Mouse (Mus musculus) liver, embryonic 13.5 days (tissue): ENCODE results near the gene Celsr1. TPM values are rescaled to one million over a fixed set of nuclear protein-coding genes. Genes with fewer than 3 reads are reported as not detected.

Experiments used
- ATAC-seq: fragments of 200-750 bp; cut with Nextera tagmentation; 2 replicates; pipeline ENCODE4 v1.8.0; 2017; ENCODE audit warnings: low read depth, mild to moderate bottlenecking, moderate number of reproducible peaks, moderate library complexity
- DNase-seq: peaks from one replicate; pipeline ENCODE4 v3.0.0; 2022
- H3K27ac ChIP-seq: fragments of 300-500 bp; sonication (generic); 2 replicates; pipeline ENCODE4 v1.5.1; 2015; ENCODE audit warnings: moderate library complexity, mild to moderate bottlenecking, inconsistent platforms
- H3K27me3 ChIP-seq: fragments of 300-500 bp; sonication (generic); 2 replicates; pipeline ENCODE4 v1.6.1; 2015; ENCODE audit warnings: mild to moderate bottlenecking, inconsistent platforms
- H3K36me3 ChIP-seq: fragments of 300-500 bp; sonication (generic); 2 replicates; pipeline ENCODE4 v1.6.1; 2015; ENCODE audit warnings: mild to moderate bottlenecking, inconsistent platforms
- H3K4me1 ChIP-seq: fragments of 300-500 bp; sonication (generic); replicated peaks from 2 replicates; pipeline ENCODE4 v1.6.1; 2015; ENCODE audit warnings: inconsistent platforms
- H3K4me2 ChIP-seq: fragments of 300-500 bp; sonication (generic); 2 replicates; pipeline ENCODE4 v1.6.1; 2015; ENCODE audit warnings: inconsistent platforms, mild to moderate bottlenecking, moderate library complexity
- H3K4me3 ChIP-seq: fragments of 300-500 bp; sonication (generic); replicated peaks from 2 replicates; pipeline ENCODE4 v1.5.1; 2015; ENCODE audit warnings: mild to moderate bottlenecking, inconsistent platforms
- H3K9ac ChIP-seq: fragments of 300-500 bp; sonication (generic); 2 replicates; pipeline ENCODE4 v1.6.1; 2015; ENCODE audit warnings: mild to moderate bottlenecking, inconsistent platforms
- H3K9me3 ChIP-seq: fragments of 300-500 bp; sonication (generic); replicated peaks from 2 replicates; pipeline ENCODE4 v1.6.1; 2016; ENCODE audit warnings: inconsistent platforms
- WGBS: fragments of 180-500 bp; shearing (Covaris S2); methylation state at CpG from one replicate; pipeline ENCODE4 v1.1.7; 2015; ENCODE audit not compliant: insufficient replicate concordance; 5-methylcytosine and 5-hydroxymethylcytosine counted together
- polyA plus RNA-seq: library from polyadenylated mRNA; unstranded; fragments of >200 nt; fragmentation: Nextera tagmentation; extraction: Ambion mirVana; gene quantifications from 2 replicates; pipeline ENCODE4 v1.2.1, GENCODE M21; 2015

Celsr1 gene
- polyA plus RNA-seq, 1 experiment from 2014 or later = 0.20 TPM

- H3K4me2 ChIP-seq = peak overlapping the region; percentile 67
- ATAC-seq (peak; percentile 16; the same call in 1 of the 2 replicates), DNase-seq (no peak)
- no peak overlapping the region for H3K27ac ChIP-seq
- peaks cover 85% of the 10 kb centered on the region for H3K27me3 ChIP-seq
- WGBS = under 1% methylated on average over 42 of the region's 44 CpGs
- H3K9ac ChIP-seq = no peak overlapping the region
- no peaks in the 10 kb centered on the region for H3K36me3 ChIP-seq
- peak overlapping the region; percentile 51 for H3K4me3 ChIP-seq
- H3K4me1 ChIP-seq = peaks cover 22% of the 10 kb centered on the region
- H3K9me3 ChIP-seq = 0 out of 2 replicates have a peak, but pooled peaks cover 4% of the 10 kb centered on the region
Observed at GRCm38 (mm10) chr15:86034021-86034523, 495 bp upstream of the Celsr1 start.

DNA sequence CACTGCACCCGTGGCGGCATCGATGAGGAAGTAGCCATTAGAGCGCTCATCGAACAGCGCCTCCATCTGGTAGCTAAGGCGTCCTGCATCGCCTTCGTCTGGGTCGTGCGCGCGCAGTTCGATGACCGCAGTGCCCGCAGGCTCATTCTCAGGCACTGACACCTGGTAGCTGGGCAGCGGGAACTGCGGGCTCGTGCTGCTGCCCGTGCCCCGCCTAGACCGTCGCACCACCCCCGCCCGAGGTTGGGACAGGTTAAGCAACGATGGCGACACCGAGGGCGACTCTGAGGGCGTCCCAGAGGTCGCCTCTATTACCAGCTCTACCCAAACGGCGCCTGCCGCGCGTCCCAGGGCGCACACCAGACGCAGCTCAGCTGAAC is 776 bp downstream of the Celsr1 start:
- Histone ChIP-seq H3K27me3 (peaks cover 74% of the 10 kb centered on the region), H3K9ac (no peak overlapping the region), H3K27ac (no peak overlapping the region), H3K4me2 (peak overlapping the region; percentile 67), H3K4me1 (peaks cover 22% of the 10 kb centered on the region), H3K36me3 (no peaks in the 10 kb centered on the region), H3K9me3 (0 out of 2 replicates have a peak, but pooled peaks cover 4% of the 10 kb centered on the region), H3K4me3 (peak overlapping the region; percentile 51)
- 2% methylated on average over 37 of the region's 38 CpGs for WGBS
- DNase-seq = no peak
- ATAC-seq = no peak

GRCm38 (mm10) chr15:86029981-86030380 is 3.6 kb downstream of the Celsr1 start:
- WGBS = 58% methylated on average over 14 of the region's 14 CpGs
- H3K9me3 ChIP-seq = 0 out of 2 replicates have a peak, but pooled peaks cover 4% of the 10 kb centered on the region
- H3K4me3 ChIP-seq = no peak overlapping the region
- H3K4me1 ChIP-seq = peaks cover 22% of the 10 kb centered on the region
- H3K27me3 ChIP-seq = peaks cover 56% of the 10 kb centered on the region
- no peak overlapping the region for H3K27ac ChIP-seq
- no peak overlapping the region for H3K4me2 ChIP-seq
- ATAC-seq (no peak), DNase-seq (no peak)
- H3K9ac ChIP-seq = no peak overlapping the region
- H3K36me3 ChIP-seq = no peaks in the 10 kb centered on the region

DNA sequence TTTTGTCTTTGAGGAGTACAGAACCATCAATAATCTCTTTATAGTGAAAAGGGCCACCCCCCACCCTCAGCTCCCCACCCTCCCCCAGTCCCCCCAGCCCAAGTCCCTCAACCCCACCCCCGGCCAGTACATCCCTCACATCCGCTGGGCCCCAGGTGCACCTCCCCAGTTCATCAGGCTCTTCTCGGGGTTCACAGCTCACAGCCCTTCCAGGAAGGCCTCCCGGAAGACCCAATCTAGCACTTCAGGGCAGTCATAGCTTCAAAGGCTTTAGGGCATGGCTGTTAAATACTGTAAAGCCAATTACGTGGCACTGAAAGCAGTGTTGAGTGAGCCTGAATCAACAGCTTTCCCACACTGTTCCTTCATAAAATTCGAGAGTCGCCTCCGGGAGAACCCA is 5.7 kb downstream of the Celsr1 start:
- 0 out of 2 replicates have a peak, but pooled peaks cover 4% of the 10 kb centered on the region for H3K9me3 ChIP-seq
- DNase-seq = no peak
- WGBS = 51% methylated on average over 8 of the region's 8 CpGs
- H3K27me3 ChIP-seq = peaks cover 48% of the 10 kb centered on the region
- no peak overlapping the region for H3K9ac ChIP-seq
- H3K27ac ChIP-seq = no peak overlapping the region
- ATAC-seq = no peak
- no peak overlapping the region for H3K4me2 ChIP-seq
- no peak overlapping the region for H3K4me3 ChIP-seq
- H3K4me1 ChIP-seq = peaks cover 2% of the 10 kb centered on the region
- H3K36me3 ChIP-seq = no peaks in the 10 kb centered on the region

DNA sequence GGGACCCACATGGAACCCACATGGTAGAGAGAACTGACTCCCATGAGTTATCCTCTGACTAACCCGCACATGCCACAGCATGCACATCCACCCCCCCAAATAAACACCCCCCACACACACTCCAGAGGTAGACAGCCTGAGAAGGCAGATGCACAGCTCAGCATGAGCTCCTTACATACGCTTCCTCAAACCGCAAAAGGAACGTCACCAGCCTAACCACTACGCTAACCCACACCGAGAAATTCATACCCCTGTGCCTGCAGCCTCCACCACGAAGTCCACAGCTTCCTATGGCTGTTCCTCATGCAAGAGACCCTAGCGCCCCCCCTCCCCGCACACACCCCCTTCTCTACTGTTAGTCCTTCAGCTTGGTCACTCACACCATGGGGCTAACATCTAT is 11.6 kb downstream of the Celsr1 start:
- WGBS = 18% methylated on average over 9 of the region's 9 CpGs
- ATAC-seq (no peak), DNase-seq (no peak)
- H3K4me2 ChIP-seq = no peak overlapping the region
- peaks cover 4% of the 10 kb centered on the region; the same call in 1 of the 2 replicates for H3K9me3 ChIP-seq
- H3K27me3 ChIP-seq = peaks cover 24% of the 10 kb centered on the region; the same call in 1 of the 2 replicates
- no peaks in the 10 kb centered on the region for H3K36me3 ChIP-seq
- peaks cover 12% of the 10 kb centered on the region for H3K4me1 ChIP-seq
- no peak overlapping the region for H3K4me3 ChIP-seq
- no peak overlapping the region for H3K9ac ChIP-seq
- H3K27ac ChIP-seq = no peak overlapping the region

DNA sequence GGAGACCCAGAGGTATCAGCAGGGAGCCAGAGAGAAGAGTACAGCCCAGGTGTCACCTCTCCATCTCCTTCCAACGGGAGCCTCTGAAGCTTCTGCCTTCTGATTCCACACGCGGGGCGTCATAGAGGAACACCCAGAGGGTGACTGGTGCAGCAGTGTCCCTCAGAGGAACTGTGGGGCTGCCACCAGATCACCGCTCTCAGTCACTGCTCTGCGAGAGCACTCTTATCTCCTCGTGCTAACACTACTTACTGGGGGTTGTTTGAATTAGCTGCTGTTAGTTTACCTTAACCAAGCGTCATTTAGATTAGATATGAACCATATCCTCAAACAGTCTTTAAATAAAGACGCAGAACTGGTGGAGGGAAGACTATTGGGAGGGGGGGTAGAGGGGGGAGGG is 12.3 kb downstream of the Celsr1 start:
- Histone ChIP-seq H3K4me1 (peaks cover 19% of the 10 kb centered on the region), H3K4me3 (no peak overlapping the region), H3K27ac (no peak overlapping the region), H3K4me2 (no peak overlapping the region), H3K9me3 (peaks cover 4% of the 10 kb centered on the region; the same call in 1 of the 2 replicates), H3K9ac (0 out of 2 replicates have a peak overlapping the region, but pooled peaks have one; percentile 26), H3K36me3 (no peaks in the 10 kb centered on the region), H3K27me3 (peaks cover 24% of the 10 kb centered on the region; the same call in 1 of the 2 replicates)
- 4% methylated on average over 9 of the region's 9 CpGs for WGBS
- ATAC-seq = peak; percentile 64
- DNase-seq = no peak

DNA sequence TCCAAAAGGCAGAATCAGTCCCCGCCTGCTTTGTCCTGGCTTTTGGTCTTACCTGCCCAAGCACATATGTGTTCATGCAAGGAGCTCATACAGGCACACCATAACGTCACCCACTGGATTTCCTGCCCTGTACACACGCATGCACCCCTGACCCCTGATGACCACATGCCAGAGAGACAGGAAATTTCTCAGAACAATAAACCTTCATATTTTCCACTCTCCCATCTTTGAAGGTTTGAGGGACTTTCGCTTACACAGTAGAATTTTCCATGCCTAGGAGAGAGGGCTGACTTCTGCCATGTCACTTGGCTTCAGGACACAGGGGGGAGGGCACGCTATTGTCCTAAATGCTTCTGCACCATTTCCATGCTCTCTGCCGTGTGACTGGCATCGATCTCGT is 13.6 kb downstream of the Celsr1 start:
- Histone ChIP-seq H3K4me1 (peaks cover 28% of the 10 kb centered on the region), H3K27me3 (peaks cover 24% of the 10 kb centered on the region; the same call in 1 of the 2 replicates), H3K4me3 (no peak overlapping the region), H3K27ac (no peak overlapping the region), H3K4me2 (no peak overlapping the region), H3K36me3 (no peaks in the 10 kb centered on the region), H3K9ac (no peak overlapping the region), H3K9me3 (peaks cover 4% of the 10 kb centered on the region; the same call in 1 of the 2 replicates)
- no peak for DNase-seq
- ATAC-seq = no peak
- 67% methylated on average over 8 of the region's 8 CpGs for WGBS

GRCm38 (mm10) chr15:86018753-86019512 is 14.6 kb downstream of the Celsr1 start:
- H3K27me3 ChIP-seq = peaks cover 22% of the 10 kb centered on the region; the same call in 1 of the 2 replicates
- H3K4me2 ChIP-seq = no peak overlapping the region
- H3K36me3 ChIP-seq = no peaks in the 10 kb centered on the region
- WGBS = 68% methylated on average over 5 of the region's 5 CpGs
- H3K4me1 ChIP-seq = peaks cover 31% of the 10 kb centered on the region
- H3K9me3 ChIP-seq = peaks cover 4% of the 10 kb centered on the region; the same call in 1 of the 2 replicates
- no peak for DNase-seq
- no peak overlapping the region for H3K27ac ChIP-seq
- no peak overlapping the region for H3K4me3 ChIP-seq
- ATAC-seq = no peak
- no peak overlapping the region for H3K9ac ChIP-seq

- DNase-seq (no peak), ATAC-seq (no peak)
- H3K36me3 ChIP-seq = no peaks in the 10 kb centered on the region
- peaks cover 4% of the 10 kb centered on the region; the same call in 1 of the 2 replicates for H3K9me3 ChIP-seq
- H3K4me1 ChIP-seq = peaks cover 36% of the 10 kb centered on the region
- H3K27ac ChIP-seq = no peak overlapping the region
- 0 out of 2 replicates have a peak, but pooled peaks cover 6% of the 10 kb centered on the region for H3K27me3 ChIP-seq
- no peak overlapping the region for H3K9ac ChIP-seq
- no peak overlapping the region for H3K4me3 ChIP-seq
- H3K4me2 ChIP-seq = no peak overlapping the region
- 77% methylated on average over 6 of the region's 6 CpGs for WGBS
Observed at GRCm38 (mm10) chr15:86017336-86017735, 16.2 kb downstream of the Celsr1 start.

DNA sequence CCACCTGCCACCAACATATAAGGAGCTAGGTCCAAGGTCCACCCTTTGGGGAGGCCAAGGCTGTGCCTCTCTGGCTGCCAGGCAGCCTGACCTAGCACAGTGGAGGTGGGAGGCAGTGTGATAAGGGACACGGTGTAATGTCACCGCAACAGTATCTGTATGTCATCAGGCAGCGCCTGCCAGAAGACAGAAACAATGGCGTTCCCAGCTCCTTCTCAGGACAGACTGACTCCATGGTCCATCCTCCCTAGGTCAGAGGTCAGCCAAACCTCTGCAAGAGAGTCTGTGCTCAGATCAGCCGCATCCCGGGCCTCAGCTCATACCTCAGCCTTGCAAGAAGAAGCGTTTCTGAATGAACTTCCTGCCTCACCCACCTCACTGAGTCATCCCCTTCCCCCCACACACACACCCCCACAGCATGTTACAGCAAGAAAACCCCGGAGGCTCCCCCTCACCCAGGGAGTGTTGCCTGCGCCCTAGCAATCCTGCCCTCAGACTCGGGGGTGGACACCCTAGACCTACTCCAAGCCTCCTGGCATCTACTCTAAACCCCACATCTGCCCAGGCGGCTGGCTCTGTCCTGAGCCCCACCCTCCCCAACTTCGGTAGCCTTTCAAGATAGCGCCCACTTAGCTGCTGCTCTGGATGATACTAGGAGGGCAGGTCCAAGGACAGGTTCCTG is 17.6 kb downstream of the Celsr1 start:
- Histone ChIP-seq H3K36me3 (no peaks in the 10 kb centered on the region), H3K9ac (no peak overlapping the region; the same call in 1 of the 2 replicates), H3K4me1 (peaks cover 26% of the 10 kb centered on the region), H3K9me3 (peaks cover 4% of the 10 kb centered on the region; the same call in 1 of the 2 replicates), H3K27me3 (no peaks in the 10 kb centered on the region), H3K4me2 (peak overlapping the region; percentile 26), H3K27ac (no peak overlapping the region; the same call in 1 of the 2 replicates), H3K4me3 (no peak overlapping the region)
- 28% methylated on average over 13 of the region's 13 CpGs for WGBS
- DNase-seq = no peak
- ATAC-seq = peak; percentile 74

GRCm38 (mm10) chr15:86015026-86015425 is 18.6 kb downstream of the Celsr1 start:
- Histone ChIP-seq H3K9ac (no peak overlapping the region), H3K36me3 (no peaks in the 10 kb centered on the region), H3K4me1 (peaks cover 24% of the 10 kb centered on the region), H3K4me2 (no peak overlapping the region), H3K4me3 (no peak overlapping the region), H3K27ac (no peak overlapping the region), H3K27me3 (no peaks in the 10 kb centered on the region), H3K9me3 (peaks cover 4% of the 10 kb centered on the region; the same call in 1 of the 2 replicates)
- 78% methylated on average over 7 of the region's 7 CpGs for WGBS
- ATAC-seq (no peak), DNase-seq (no peak)
